Mouse (Mus musculus): ENCODE results near the gene U90926.
"Not testable (repeated sequence)": the region's sequence is repeated elsewhere in the genome, so short reads cannot be mapped to it uniquely, and the experiment has no call there.

The U90926 gene

GRCm38 (mm10) chr5:92218915-92219793 is 3.9 kb upstream of the U90926 start:
- DNase-seq (ENCODE audit: low spot score) = no peak

GRCm38 (mm10) chr5:92212231-92212630 is 3.0 kb downstream of the U90926 start:
- no peak for DNase-seq (ENCODE audit: low spot score)

GRCm38 (mm10) chr5:92210205-92210604 is 5.0 kb downstream of the U90926 start:
- no peak for DNase-seq (ENCODE audit: low spot score)

GRCm38 (mm10) chr5:92206121-92206520 is 9.1 kb downstream of the U90926 start:
- DNase-seq (ENCODE audit: low spot score) = no peak

GRCm38 (mm10) chr5:92205706-92206105 is 9.5 kb downstream of the U90926 start:
- no peak for DNase-seq (ENCODE audit: low spot score)

- DNase-seq (ENCODE audit: low spot score) = no peak
Measured at GRCm38 (mm10) chr5:92205184-92205583, 10.0 kb downstream of the U90926 start.

- DNase-seq (ENCODE audit: low spot score) = no peak
Measured at GRCm38 (mm10) chr5:92204162-92205036, 10.8 kb downstream of the U90926 start.

GRCm38 (mm10) chr5:92198266-92198665 is 16.9 kb downstream of the U90926 start:
- no peak for DNase-seq (ENCODE audit: low spot score)

GRCm38 (mm10) chr5:92196895-92197811 is 18.1 kb downstream of the U90926 start:
- DNase-seq (ENCODE audit: low spot score) = peak; percentile 23

GRCm38 (mm10) chr5:92195716-92196115 is 19.5 kb downstream of the U90926 start:
- DNase-seq (ENCODE audit: low spot score) = not testable (repeated sequence)

- DNase-seq (ENCODE audit: low spot score) = no peak
Measured at GRCm38 (mm10) chr5:92188881-92189483, 26.2 kb downstream of the U90926 start.

- DNase-seq (ENCODE audit: low spot score) = no peak
Measured at GRCm38 (mm10) chr5:92183071-92183830, 32.0 kb downstream of the U90926 start.

- no peak for DNase-seq (ENCODE audit: low spot score)
Measured at GRCm38 (mm10) chr5:92165976-92166375, 49.2 kb downstream of the U90926 start.
